ENCODE assay signal across 24 mouse cellular contexts in the genomic region with DNA sequence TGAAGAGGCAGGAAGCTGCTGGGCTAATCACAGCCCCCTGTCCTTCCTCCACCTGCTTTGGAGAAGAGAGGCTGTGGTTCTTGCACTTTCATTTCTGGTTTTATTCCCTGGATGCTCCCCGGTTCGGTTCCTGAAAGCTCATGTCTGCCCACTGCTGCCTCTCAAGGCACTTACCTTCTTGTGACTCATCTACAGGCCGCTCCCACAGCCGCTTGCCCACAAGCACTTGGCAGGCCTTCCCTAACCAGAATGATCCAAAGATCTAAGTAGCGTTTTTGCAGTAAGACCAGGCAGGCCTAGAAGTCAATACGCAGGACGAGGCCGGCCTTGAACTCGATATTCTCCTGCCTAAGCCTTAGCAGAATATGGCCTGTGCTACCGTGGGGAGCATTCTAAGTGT. TPM values are rescaled to one million over a fixed set of nuclear protein-coding genes. Genes with fewer than 3 reads are reported as not detected.
A peak's percentile ranks its signal among the peaks of the same experiment; 100 is the strongest.
DNase-seq lines count a peak whose midpoint lies in the region; ATAC-seq lines count a peak whose summit lies in the region.
"Had no signal": no experiment of that assay in that cellular context is flagged by ENCODE, and none has a peak within 500 bp of the region (broad histone marks: within the 10 kb centered on the region; RNA-seq: fewer than 3 reads in every experiment).

No protein-coding gene starts in this region.

- no peak overlapping the region for H3K4me3 ChIP-seq in brown adipose tissue, adult 24 weeks (ENCODE audit: insufficient read depth, low read depth, low read length)
- H3K4me3 ChIP-seq in liver, embryonic 12.5 days, result no peak overlapping the region
- H3K4me3 ChIP-seq: embryonic facial prominence, embryonic 12.5 days; heart, adult 2 months; hindbrain, embryonic 12.5 days; layer of hippocampus, adult 2 months; limb, embryonic 15.5 days; midbrain, embryonic 10.5 days had no signal

- H3K4me2 ChIP-seq in liver, embryonic 12.5 days, result no peak overlapping the region
- H3K4me2 ChIP-seq: embryonic facial prominence, embryonic 12.5 days; hindbrain, embryonic 12.5 days; limb, embryonic 15.5 days had no signal

- DNase-seq in adrenal gland, adult 8-10 months, result peak; percentile 17
- no peak for DNase-seq in adrenal gland, postnatal 4 days (ENCODE audit: low spot score in 2 of 2)
- peak; percentile 84 for DNase-seq in 3134 (ENCODE audit: extremely low read depth, insufficient read length, low spot score)
- peak; percentile 17 for DNase-seq in Muller cell, postnatal 12 days (ENCODE audit: inconsistent ontology term)
- DNase-seq in kidney, postnatal 36 days, result no peak
- DNase-seq in cerebellum, postnatal 36 days, result no peak
- DNase-seq: cerebellum, adult 8-10 months; gastrocnemius, postnatal 10 days; heart, adult 2 months; heart, postnatal 10 days; kidney, adult 2 months; kidney, postnatal 10 days; lung, postnatal 14 days; right cerebral cortex, adult 18-20 months; thymus, postnatal 14 days had no signal

- 0 out of 2 replicates have a peak, but pooled peaks cover 5% of the 10 kb centered on the region for H3K36me3 ChIP-seq in liver, embryonic 12.5 days
- H3K36me3 ChIP-seq: hindbrain, embryonic 12.5 days had no signal

- H3K4me1 ChIP-seq in brown adipose tissue, adult 24 weeks (ENCODE audit: control insufficient read depth, insufficient read depth, insufficient read length, low read length), result peaks cover 8% of the 10 kb centered on the region
- H3K4me1 ChIP-seq in liver, embryonic 12.5 days, result peaks cover 8% of the 10 kb centered on the region
- H3K4me1 ChIP-seq: embryonic facial prominence, embryonic 12.5 days; hindbrain, embryonic 12.5 days; limb, embryonic 15.5 days; midbrain, embryonic 10.5 days had no signal

- H3K27ac ChIP-seq in brown adipose tissue, adult 24 weeks (replicated peaks; ENCODE audit: low read depth, low read length), result 0 out of 2 replicates have a peak overlapping the region, but pooled peaks have one; percentile 8
- H3K27ac ChIP-seq in liver, embryonic 12.5 days, result no peak overlapping the region
- H3K27ac ChIP-seq: embryonic facial prominence, embryonic 12.5 days; heart, adult 2 months; hindbrain, embryonic 12.5 days; layer of hippocampus, adult 2 months; limb, embryonic 15.5 days; midbrain, embryonic 10.5 days; stomach, postnatal 0 days had no signal

- no peak overlapping the region for H3K9ac ChIP-seq in liver, embryonic 12.5 days
- H3K9ac ChIP-seq: embryonic facial prominence, embryonic 12.5 days; hindbrain, embryonic 12.5 days; limb, embryonic 15.5 days had no signal

- ATAC-seq in liver, embryonic 12.5 days, result no peak
- ATAC-seq: inflammation-experienced regulatory T-cells, adult 6 months had no signal

- H3K27me3 ChIP-seq in liver, embryonic 12.5 days (replicated peaks), result no peaks in the 10 kb centered on the region
- H3K27me3 ChIP-seq: embryonic facial prominence, embryonic 12.5 days; hindbrain, embryonic 12.5 days; limb, embryonic 15.5 days had no signal

- no peaks in the 10 kb centered on the region for H3K9me3 ChIP-seq in liver, embryonic 12.5 days (replicated peaks)
- H3K9me3 ChIP-seq: embryonic facial prominence, embryonic 12.5 days; hindbrain, embryonic 12.5 days; limb, embryonic 15.5 days; midbrain, embryonic 10.5 days had no signal

- WGBS in liver, embryonic 12.5 days (ENCODE audit: insufficient replicate concordance), result 76% methylated on average over 10 of the region's 10 CpGs

RNA-seq across cellular contexts. Expression of a gene that starts 15.3 kb away (rescaled TPM):
- total RNA-seq in adrenal gland, adult 8-10 months (2022), result 10 to 100 TPM; 37.7 to 82.5 (median 58.9) TPM
- 10 to 100 TPM; 53.5 to 60.0 TPM for total RNA-seq in adrenal gland, postnatal 4 days (2021)
- 5.4 and 6.8 TPM in 2 replicates for polyA plus RNA-seq in brown adipose tissue, adult 24 weeks (2012; ENCODE audit: insufficient read depth, insufficient read length, missing spikeins)
- 12.4 and 14.4 TPM in 2 replicates for polyA plus RNA-seq in liver, embryonic 12.5 days (2016; fragmentation: Nextera tagmentation; extraction: Ambion mirVana)

Comparison
In these comparisons a context has a peak if more than half of its experiments do, and no peak if none do; other contexts are left out.
1. DNase-seq: peak in adrenal gland, adult 8-10 months (single experiment), 3134 (single experiment) and Muller cell, postnatal 12 days (single experiment); none in adrenal gland, postnatal 4 days (0 of 2), kidney, postnatal 36 days (0 of 2) and cerebellum, postnatal 36 days (0 of 2).